Mouse (Mus musculus) ES-E14 (cell line): ENCODE results near the gene Hkdc1. TPM values are rescaled to one million over a fixed set of nuclear protein-coding genes. Genes with fewer than 3 reads are reported as not detected.

Experiments used
- DNase-seq: peaks from one replicate; pipeline ENCODE4 v3.0.0-alpha.2; 2013; ENCODE audit warnings: low read depth, low spot score
- H3K27ac ChIP-seq: 2 replicates; pipeline ENCODE4 v1.5.1; 2012; ENCODE audit warnings: low read depth, mild to moderate bottlenecking, low read length, moderate library complexity, mixed read lengths; ENCODE audit not compliant: poor library complexity, insufficient read depth, severe bottlenecking
- H3K36me3 ChIP-seq: 2 replicates; pipeline ENCODE4 v1.6.1; 2012; ENCODE audit warnings: mild to moderate bottlenecking, low read length, moderate library complexity, mixed read lengths; ENCODE audit not compliant: control insufficient read depth, poor library complexity, insufficient read depth, severe bottlenecking
- H3K4me1 ChIP-seq, 2 experiments: fragments of 150-350 bp in 1 of 2; sonication (generic) in 1 of 2; 2 replicates each; pipeline ENCODE4 v1.6.1; 2012; ENCODE audit warnings: low read length in 2 of 2, mild to moderate bottlenecking in 1 of 2, mixed read lengths in 1 of 2; ENCODE audit not compliant: control insufficient read depth in 2 of 2, insufficient read depth in 2 of 2, poor library complexity in 1 of 2
- H3K4me3 ChIP-seq, 2 experiments: fragments of 150-350 bp in 1 of 2; sonication (generic) in 1 of 2; 2 replicates each; pipeline ENCODE4 v1.5.1; 2012; ENCODE audit warnings: low read length in 2 of 2, low read depth in 1 of 2, mild to moderate bottlenecking in 1 of 2, mixed read lengths in 1 of 2; ENCODE audit not compliant: insufficient read depth in 1 of 2, poor library complexity in 1 of 2, severe bottlenecking in 1 of 2
- H3K9ac ChIP-seq: 2 replicates; pipeline ENCODE4 v1.6.1; 2012; ENCODE audit warnings: low read depth, mild to moderate bottlenecking, low read length, mixed read lengths; ENCODE audit not compliant: poor library complexity, insufficient read depth, severe bottlenecking
- H3K9me3 ChIP-seq: fragments of 150-350 bp; sonication (generic); 2 replicates; pipeline ENCODE4 v1.6.1; 2012; ENCODE audit warnings: low read depth, mild to moderate bottlenecking, low read length; ENCODE audit not compliant: control insufficient read depth, insufficient read depth
- CHD2 ChIP-seq: IDR thresholded peaks from 2 replicates; pipeline ENCODE4 v1.6.1; 2014; ENCODE audit warnings: mild to moderate bottlenecking, low read depth, low read length, inconsistent platforms
- HCFC1 ChIP-seq: IDR thresholded peaks from 2 replicates; pipeline ENCODE4 v1.6.1; 2012; ENCODE audit warnings: low read length, inconsistent platforms, borderline replicate concordance; ENCODE audit not compliant: insufficient read depth
- MAFK ChIP-seq: IDR thresholded peaks from 2 replicates; pipeline ENCODE4 v1.6.1; 2014; ENCODE audit warnings: mild to moderate bottlenecking, low read depth, low read length, inconsistent platforms; ENCODE audit not compliant: insufficient read depth
- ZC3H11A ChIP-seq: IDR thresholded peaks from 2 replicates; pipeline ENCODE4 v1.6.1; 2012; ENCODE audit warnings: low read depth, mild to moderate bottlenecking, inconsistent platforms, low read length, borderline replicate concordance
- ZNF384 ChIP-seq: IDR thresholded peaks from 2 replicates; pipeline ENCODE4 v1.6.1; 2012; ENCODE audit warnings: low read depth, low read length, inconsistent platforms
- in situ Hi-C, 2 experiments: fragments of 600-800 bp; cut with MboI; formaldehyde crosslinking; loops; one replicate each; pipeline ENCODE4 v1.15.1; 2025; ENCODE audit warnings: low sequenced_read_pairs in 2 of 2, inconsistent platforms in 1 of 2; ENCODE audit not compliant: unreplicated experiment in 2 of 2
- total RNA-seq: library from RNA; depleted of rRNA; stranded (reverse); fragments of 300-350 nt; gene quantifications from 2 replicates; pipeline ENCODE4 v1.2.3, GENCODE M21; 2012

Gene Hkdc1
- total RNA-seq, 1 experiment: 3.3 TPM

DNA sequence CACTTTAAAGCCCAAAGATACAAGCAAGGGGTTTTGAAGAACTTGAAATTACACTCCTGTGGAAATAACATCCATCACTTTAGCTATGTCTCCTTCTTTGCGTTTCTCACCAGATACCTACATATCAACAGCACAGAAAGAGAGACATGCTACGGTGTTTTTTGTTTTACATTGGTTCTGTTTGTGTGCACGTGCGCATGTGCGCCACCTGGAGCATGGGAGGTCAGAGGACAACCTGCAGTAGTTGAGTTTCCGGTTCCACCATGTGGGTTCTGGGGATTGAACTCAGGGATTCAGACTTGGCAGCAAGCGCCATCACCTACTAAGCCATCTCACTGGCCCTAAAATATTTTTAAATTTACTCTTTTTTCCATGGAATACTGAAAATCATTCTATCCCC lies 63.5 kb downstream of the Hkdc1 start:
- Histone ChIP-seq H3K4me3 (no peak overlapping the region), H3K9me3 (no peaks in the 10 kb centered on the region), H3K27ac (no peak overlapping the region), H3K4me1 (no peaks in the 10 kb centered on the region), H3K36me3 (no peaks in the 10 kb centered on the region), H3K9ac (no peak overlapping the region)
- DNase-seq: no peak
- no peak for TF ChIP-seq ZNF384
- TF ChIP-seq CHD2: no peak
- TF ChIP-seq HCFC1: no peak
- TF ChIP-seq MAFK: no peak
- TF ChIP-seq ZC3H11A: no peak
- in situ Hi-C loops: no loop called here

DNA sequence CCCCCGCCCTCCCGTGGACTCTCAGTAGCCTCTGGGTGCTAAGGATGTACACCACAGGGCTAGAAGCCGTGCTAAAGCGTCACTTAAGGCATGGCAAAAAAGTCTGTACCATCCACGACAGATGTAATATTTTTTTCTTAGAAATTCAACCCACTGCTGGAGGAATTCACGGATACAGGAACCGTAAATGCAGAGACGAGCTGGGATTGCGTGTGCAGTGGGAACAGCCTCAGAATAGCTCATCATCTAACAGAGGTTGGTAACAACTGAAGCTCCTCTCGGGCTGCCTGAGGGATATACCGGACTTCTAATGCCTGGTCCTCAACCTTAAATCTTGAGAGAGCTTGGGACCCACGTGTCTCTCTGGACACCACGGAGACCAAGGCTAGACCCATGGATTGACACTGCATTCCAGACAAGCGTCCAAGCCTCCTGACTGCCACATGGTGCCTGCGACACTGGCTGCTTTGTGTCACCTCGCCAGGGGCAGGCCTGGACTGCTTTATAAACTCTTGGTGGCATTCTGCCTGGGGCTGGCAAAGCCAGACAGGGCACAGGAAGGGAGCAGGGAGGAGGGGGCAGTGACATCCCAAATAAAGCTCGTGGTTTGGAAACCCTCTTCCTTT lies 66.1 kb downstream of the Hkdc1 start:
- Histone ChIP-seq H3K9ac (no peak overlapping the region), H3K4me3 (no peak overlapping the region), H3K27ac (no peak overlapping the region), H3K9me3 (no peaks in the 10 kb centered on the region), H3K4me1 (no peaks in the 10 kb centered on the region), H3K36me3 (no peaks in the 10 kb centered on the region)
- in situ Hi-C loops: no loop called here
- no peak for TF ChIP-seq HCFC1
- TF ChIP-seq ZNF384: no peak
- no peak for TF ChIP-seq CHD2
- TF ChIP-seq MAFK: no peak
- no peak for TF ChIP-seq ZC3H11A
- no peak for DNase-seq

- peaks cover 0 to 4% of the 10 kb centered on the region in 2 experiments; a peak in 1 of 4 replicates for H3K4me1 ChIP-seq
- no peaks in the 10 kb centered on the region for H3K36me3 ChIP-seq
- no peak overlapping the region for H3K27ac ChIP-seq
- no peak overlapping the region for H3K4me3 ChIP-seq
- no peaks in the 10 kb centered on the region for H3K9me3 ChIP-seq
- no peak overlapping the region for H3K9ac ChIP-seq
- in situ Hi-C loops: no loop called here
- no peak for TF ChIP-seq HCFC1
- TF ChIP-seq CHD2: no peak
- no peak for TF ChIP-seq ZC3H11A
- TF ChIP-seq ZNF384: no peak
- no peak for TF ChIP-seq MAFK
- no peak for DNase-seq
Measured at GRCm38 (mm10) chr10:62345147-62345546, 77.1 kb downstream of the Hkdc1 start.

DNA sequence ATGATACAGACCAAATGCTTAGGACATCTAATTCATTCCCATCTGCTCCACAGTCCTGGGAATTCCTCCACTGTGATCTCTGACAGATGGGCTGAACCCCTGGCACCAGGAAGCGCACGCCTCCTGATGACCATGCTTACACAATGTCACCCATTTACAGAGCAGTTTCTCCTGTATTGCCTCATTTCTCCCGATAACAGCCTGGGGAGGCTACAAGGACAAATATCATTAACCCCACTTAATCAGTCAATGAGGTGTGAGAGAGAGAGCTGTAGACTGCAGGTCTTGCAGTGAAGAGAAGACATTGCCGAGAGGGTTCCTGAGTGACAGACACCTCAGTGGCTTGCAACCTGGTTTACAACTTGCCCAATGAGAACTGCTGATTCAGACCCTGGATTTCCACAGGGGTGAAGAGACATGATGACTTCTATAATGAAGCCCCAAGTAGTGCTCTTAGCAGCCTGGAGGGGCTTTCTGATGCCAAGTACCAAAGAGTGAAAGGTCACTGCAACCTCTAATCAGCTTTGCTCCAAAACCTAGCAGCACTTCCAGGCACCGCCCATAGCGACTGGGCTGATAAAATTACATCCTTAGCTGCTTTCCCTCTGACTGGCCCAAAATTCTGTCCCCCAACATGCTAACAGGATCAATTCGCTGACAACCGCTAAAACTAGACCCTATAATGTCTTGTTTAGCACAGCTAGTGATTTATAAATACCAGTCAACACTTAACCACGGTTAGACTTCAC lies 78.1 kb downstream of the Hkdc1 start:
- H3K4me1 ChIP-seq: peaks cover 0 to 7% of the 10 kb centered on the region in 2 experiments; a peak in 2 of 4 replicates
- no peaks in the 10 kb centered on the region for H3K36me3 ChIP-seq
- TF ChIP-seq MAFK (no peak), ZC3H11A (no peak), ZNF384 (no peak), HCFC1 (no peak), CHD2 (no peak)
- no peak overlapping the region for H3K9ac ChIP-seq
- in situ Hi-C loops: no loop called here
- no peak for DNase-seq
- no peak overlapping the region for H3K4me3 ChIP-seq
- H3K27ac ChIP-seq: no peak overlapping the region
- no peaks in the 10 kb centered on the region for H3K9me3 ChIP-seq
